Mouse (Mus musculus) liver (tissue): ENCODE measurements around the gene Fam241a.

ENCODE experiments used
- DNase-seq: peaks from one replicate; pipeline ENCODE4 v3.0.0-alpha.2; 2020; ENCODE audit warnings: mixed read lengths

Fam241a gene

DNA sequence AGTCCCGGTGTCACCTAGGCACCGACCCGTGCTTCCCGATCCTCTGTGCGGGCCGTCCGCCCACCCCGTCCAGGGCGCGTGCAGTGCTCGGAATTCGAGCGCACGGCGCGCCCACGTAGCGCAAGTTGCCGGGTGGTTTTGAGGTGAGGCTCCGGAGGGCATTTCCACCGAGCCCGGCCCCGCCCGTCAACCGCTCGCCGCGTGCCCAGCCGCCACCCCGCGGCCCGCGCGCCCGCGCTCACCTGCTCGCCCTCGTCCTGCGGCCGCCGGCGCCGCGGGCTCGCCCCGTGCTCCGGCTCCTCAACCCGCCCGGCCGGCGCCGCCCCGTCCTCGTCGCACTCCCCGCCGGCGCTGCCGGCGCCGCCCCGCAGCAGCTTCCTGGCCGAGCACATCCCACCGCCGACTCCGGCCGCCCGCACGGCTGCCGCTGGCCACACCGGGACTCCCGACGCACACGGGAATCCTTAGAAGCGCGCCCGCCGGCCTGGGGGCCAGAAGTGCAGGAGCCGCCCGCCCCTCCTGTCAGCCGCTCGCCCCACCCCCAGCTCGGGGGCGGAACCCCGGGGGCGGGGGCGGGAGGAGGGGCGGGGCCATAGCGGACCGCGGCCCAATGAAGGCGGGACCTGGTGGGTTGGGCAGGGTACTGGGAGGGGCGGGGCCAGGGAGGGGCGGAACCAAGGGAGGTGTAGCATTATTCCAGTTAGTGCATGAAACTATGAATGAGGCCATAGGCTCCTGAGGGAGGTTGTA is at the start of gene Fam241a:
Fam241a (minus strand) TSS at position 533 of the 750 bp plus-strand sequence.
- peak; percentile 98 for DNase-seq

DNA sequence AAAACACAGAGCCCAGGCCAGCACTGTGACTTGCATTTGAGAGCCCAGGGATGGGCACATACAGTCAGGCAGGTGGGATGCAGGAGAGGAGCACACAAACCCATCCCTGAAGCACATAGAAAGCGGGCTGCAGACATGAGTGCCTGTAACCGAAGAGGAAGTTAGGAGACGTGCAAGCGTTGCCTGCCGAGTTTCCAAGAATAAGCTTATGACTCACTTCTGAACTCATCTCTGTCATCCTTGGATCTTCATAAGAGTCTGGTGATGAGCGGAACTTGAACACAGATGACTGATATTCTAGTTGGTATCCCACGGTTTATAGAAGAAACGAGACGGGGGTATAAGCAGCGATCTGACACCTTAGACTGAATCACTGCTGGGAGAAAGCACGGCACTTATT is 36.3 kb upstream of the Fam241a start:
- DNase-seq: no peak

DNA sequence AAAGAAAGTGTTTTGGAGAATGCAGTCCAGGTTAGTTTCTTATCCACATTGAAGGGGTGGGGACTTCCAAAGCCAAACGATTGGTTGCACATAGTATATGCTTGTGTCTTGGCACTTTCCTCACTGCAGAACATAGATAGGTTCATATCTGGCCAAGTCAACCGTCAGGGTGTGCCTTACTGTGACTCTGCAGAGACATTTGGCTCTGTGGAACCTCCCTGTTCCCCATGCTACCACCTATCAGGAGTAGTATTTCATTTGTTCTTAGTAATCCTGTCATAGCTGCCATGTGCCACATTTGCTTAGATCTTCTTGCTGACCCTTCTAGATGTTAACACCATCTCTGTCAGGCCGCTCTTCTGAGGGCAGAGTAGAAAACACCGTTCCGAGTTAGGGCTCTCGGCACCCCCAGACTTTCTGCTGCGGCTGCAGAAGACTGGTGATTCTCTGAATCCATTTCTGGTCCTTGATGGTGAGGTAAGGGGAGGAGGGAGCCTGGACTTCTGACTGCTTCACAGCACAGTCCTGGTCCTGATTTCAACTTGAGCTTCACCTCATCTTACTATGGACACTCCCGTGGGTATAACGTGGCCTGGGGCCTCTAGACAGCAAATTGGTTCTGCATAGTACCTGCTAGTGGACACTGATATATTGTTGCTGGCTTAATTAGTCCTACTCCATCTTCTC is 34.3 kb upstream of the Fam241a start:
- peak; percentile 84 for DNase-seq

DNA sequence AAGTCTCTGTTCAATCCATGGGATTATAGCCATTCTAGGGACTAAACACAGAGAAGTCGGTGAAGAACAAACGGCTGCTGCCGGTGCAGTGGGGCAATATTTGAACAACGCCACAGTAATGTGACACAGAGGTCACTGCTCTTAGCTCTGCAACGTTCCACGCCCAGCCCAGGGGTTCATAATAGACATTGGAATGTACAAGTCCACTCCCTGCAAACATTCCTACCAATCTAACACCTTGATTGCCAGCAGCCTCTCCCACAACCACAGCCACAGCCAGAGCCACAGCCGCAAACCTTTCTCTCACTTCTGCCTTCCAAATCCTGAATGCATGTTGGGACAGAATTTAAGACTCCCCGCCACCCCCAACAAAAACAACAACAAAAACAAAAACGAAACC is 33.8 kb upstream of the Fam241a start:
- peak; percentile 74 for DNase-seq

DNA sequence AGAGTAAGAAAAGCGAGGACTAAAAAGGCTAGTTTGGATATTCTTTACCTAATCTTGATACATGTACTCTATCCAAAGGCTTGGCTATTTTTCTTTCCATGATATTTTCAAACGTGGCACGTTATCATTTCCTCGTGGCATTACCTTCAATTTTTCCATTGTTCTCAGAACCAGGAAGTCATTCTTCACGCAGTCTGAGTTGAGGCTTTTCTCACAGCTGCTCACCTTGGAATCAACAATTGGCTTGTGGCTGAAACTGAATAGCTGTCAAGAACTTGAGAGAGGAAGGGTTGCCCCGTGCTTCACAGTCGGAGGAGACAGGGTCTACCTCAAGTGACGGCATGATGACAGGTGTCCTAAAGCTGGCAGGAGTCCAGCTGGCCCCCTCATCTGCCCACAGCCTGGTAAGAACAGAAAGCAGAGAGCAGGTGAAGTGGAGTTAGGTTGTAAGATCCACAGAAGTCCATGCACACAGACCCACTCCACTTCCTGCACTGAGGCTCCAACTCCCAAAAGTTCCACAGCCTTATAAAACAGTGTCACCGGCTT is 30.6 kb upstream of the Fam241a start:
- no peak for DNase-seq

DNA sequence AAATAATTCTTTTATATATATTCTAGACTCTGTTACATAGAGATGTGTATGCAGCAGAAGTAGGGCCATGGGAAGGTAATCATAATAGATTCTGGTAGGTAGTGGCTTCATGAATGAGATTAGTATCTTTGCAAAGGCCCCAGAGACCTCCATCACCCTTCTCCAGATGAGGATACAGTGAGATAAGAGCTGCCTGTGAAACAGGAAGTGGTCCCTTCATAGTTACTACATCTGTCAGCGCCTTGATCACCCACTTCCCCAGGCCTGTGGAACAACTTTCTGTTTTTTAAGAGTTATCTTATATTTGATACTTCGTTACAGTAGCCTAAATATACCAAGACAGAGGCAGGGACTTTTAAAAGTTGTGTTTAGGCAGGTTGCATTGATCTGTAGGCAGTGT is 28.3 kb upstream of the Fam241a start:
- DNase-seq: no peak

DNA sequence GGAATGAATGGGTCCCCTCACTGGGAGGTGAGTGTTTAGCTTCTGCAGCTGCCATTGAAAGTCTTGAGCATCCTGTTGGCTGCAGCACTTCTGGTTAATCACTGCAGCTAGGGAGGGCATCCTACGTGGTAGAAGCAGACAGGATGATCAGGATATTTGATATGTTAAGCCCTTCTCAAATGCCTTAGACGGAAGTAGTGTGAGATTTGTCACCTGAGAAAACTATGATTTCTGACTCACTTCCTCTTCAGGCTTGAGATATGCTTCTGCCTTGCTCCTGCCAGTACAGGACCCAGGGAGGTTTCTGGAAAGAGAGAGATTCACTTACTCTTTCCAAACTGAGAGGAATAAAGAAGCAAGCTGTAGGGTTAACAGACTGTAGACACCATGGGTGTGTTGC is 27.1 kb upstream of the Fam241a start:
- no peak for DNase-seq

DNA sequence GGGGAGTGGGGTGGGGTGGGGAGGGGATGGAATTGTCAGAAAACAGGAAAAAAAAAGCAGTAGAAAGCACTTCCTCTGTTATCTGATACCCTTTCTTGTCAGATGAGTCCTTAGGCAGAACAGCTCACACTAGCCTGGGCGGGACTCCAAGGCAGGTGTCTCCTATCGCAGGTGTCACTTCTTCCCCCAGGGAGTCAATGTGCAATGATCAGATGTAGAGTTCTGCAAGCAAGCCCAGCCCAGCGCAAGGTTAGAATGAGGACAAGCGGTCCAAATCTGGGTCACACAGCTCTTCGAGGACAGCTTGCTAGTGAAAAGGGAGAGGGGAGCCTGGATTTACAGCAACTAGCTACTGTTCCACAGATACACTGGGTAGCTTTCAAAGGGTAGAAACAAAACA is 26.0 kb upstream of the Fam241a start:
- no peak for DNase-seq

DNA sequence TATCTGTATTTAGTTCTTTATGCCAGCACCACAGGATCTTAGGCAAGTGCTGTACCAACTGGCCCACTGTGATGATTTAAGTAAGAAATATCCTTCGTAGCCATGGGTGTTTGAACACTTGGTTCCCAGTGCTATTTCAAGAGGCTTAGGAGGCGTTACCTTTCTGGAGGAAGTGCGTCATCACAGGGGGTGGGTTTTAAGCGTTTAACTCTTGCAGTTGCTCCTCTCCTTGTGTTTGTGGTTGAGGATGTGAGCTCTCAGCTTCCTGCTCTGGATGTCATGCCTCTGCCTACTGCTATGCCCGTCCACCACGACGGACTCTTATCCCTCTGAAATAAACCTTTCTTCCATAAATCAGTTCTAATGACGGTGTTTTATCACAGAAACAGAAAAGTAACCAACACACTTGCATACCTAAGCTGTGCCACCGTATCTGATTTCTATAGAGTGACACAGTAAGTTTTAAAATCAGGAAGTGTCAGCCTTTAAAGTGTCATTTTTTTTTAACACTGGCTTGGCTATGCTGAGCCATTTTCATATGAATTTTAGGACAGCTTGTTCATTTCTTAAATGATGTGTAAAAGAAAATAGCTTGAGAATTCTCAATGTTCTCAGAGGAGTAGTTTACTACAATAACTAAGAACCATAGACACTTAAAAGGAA is 22.0 kb upstream of the Fam241a start:
- DNase-seq: no peak

DNA sequence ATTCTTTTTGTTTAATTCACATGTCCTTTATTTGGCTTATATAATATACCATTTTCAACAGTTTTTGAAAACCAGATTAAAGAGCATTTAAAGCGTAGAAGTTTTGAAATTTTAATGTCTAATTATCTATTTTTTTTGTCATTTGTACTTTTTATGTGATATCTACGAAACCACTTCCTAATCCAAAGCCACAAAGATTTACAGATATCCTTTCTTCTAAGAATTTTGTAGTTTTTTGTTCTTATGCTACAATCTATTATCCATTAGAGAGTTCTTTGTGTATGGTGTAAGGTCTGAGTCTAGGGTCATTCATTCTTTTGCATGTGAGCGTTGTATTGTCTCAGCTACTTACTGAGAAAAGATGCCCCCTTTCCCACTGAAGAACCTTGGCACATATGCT is 21.4 kb upstream of the Fam241a start:
- DNase-seq: no peak

DNA sequence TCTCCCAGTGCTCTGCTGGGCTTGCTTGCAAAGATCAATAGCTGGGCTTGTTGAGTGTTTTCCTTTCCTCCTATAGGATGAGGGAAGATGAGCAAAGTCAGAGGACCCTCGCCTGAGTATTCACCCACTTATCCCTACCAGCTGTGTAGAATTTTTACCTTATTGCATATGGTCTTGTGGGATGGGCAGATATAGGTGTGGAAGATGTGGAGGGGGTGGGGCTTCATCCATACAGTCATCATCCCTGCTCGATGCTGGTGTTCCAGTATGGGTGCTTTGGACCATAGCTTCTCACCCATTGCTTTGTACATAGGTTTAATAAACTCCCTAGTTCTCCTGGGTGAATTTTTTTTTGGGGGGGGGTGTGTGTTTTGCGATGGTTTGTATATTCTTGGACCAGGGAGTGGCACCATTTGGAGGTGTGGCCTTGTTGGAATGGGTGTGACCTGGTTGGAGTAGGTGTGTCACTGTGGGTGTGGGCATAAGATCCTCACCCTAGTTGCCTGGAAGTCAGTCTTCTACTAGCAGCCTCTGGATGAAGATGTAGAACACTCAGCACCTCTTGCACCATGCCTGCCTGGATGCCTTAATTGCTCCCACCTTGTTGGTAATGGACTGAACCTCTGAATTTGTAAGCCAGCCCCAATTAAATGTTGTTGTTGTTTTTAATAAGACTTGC is 19.7 kb upstream of the Fam241a start:
- no peak for DNase-seq

DNA sequence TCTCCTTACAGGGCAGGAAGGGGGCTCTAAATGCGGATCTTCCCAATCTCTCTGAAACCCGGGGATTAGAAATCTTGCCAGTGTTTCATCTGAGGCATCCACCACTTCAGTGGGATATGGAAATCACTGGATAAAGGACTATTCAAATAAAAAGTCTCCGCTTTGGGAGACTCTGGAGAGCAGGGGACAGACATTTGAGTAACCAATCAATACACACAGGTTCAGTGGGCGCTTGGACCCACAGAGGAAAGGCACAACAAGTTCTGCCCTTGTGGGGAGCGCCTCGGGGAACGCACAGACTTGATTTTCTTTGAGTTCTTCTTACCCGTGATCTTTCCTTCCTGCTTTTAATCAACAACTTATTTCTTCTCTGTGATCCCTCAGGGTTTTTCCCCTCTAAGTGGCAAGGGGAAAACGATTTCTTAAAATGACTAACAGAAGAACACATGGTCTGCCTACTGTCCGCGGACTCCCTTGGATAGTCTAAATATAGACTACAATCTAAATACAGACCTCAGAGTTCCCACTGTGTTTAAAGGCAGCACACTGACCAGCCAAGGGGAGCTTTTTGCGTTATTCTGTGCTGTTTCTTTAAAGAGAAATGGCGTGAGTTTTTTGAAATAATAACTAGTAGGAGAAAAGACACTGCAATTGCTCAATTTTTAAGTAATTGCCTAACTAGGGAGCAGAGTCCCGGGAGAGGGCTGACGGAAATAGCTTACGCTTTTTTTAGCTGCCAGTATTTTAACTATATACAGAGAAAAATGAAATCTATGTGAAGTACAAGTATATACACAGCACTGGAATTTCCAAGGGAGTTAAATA is 18.0 kb upstream of the Fam241a start:
- DNase-seq: no peak

DNA sequence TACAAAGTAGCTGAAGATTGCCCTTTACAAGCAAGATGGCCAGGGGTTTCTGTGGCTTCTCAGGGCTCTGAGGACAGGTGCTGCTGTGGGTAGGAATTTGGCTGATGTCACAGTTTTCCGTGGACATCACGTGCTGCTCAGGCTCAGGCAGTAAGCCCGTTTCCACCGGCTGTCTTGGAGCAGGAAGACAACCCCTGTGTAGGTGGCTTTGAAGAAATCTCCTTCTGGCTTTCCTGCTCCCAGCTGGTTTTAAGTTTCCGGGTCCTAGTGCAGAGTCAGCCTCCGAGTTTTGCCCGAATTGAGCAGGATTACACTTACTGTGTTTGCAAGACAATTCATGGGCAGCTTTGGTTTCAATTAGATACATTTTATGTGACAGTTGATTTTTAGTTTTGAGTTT is 13.8 kb upstream of the Fam241a start:
- DNase-seq: no peak

DNA sequence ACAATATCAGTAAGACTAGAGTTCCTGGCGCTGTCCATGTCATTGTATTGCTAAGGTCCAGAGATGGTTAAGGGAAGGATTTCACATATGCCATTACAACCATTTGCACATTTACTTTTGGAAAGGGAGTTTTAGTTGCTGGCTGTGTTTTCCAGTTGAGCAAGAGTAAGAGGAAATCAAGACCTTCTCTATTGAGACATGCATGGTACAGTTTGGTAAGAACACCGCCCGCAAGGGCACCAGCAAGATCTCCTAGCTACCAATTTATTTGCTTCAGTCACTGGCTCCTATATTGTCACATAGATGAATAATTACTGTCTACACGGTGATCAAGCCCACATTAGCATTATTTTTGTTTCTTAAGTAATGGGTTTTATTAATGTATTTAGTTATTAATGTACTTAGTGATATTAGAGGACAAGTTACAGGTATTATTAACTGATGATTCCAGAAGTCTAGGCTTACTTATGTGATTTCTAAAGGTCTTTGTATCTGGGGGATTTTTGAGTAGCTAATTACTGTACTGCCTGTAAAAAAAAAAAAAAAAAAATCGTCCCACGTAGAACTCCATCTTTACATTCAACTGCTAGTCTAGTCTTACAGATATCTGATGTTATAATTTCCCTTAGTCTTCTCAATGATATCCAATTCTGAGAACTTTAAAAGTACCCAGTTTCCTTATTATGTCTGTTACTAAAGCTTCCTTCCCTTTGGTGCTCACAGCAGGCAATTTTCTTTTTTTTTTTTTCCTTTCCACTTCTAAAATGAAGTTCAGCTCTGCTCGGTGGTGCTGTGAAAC is 944 bp downstream of the Fam241a start:
- peak; percentile 42 for DNase-seq

DNA sequence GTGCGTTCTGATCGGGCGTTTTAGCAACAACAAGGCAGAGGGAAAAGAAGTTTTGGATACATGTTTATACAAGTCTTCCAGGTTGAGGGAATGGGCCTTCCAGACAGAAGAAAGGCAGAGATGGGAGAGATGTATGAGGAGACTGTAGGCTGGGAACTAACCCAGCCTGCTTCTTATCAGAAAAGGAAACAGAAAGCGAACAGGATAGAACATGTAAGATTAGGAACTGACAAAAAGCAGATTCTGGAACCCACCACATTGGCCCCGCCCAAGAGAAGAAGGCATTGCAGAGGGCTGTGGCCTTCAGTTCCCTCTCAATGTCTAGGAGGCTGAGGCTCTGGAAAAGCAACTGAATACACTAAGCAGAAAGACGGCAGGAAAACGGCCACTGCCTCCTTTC is 2.2 kb downstream of the Fam241a start:
- DNase-seq: peak; percentile 86

DNA sequence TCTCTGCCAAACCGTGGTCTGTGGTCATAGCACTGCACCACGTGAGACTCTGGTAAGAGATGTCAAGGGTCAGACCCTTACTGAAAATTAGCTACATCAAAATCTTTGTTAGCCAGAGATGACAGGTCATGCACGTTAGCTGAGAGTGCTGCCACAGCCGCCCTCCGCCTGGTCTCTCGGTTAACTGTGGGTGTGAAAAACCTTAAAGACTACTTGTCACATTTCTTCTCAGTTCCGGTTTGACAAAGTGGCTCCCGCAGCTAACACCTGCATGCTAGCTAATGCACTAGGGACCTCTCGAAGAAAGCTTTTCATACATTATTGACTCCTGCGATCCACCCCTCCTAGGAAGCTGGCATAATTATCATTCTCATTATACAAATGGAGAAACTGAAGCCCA is 4.2 kb downstream of the Fam241a start:
- DNase-seq: no peak

DNA sequence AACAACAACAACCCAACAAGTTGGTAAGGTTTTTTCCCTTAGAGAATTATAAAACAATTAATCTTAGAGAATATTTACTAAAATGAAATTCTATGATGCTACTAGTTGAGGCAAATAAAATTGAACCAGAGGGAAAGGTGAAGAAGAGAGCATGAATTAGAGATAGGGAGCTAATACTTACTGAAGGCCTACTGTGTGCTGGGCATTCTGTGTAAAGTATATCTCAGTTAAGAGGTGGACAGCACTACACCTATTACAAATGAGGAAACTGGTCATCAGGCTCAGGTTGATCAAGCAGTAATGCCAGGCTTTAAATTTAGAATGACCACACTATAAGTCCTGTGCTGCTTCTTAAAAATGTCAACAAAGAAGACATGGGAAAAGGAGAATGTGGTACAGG is 6.1 kb downstream of the Fam241a start:
- DNase-seq: no peak

DNA sequence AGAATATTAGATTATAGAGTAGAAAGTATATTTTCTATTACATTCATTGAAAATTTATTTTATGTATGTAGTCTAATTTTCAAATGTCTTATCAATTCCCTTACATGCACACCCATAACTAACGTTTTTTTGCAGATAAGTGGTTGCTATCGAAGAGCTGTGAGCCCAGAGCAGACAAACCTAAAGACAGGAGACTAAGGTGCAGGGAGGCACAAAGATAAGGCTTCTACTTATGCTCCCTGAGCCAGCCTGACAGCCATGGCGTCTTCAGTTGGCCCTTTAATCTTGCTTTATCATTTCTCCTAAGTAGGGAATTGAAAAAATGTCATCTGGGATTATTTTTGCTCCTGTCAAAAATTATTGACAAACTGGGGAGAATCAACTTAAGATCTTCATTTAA is 6.6 kb downstream of the Fam241a start:
- peak; percentile 78 for DNase-seq

DNA sequence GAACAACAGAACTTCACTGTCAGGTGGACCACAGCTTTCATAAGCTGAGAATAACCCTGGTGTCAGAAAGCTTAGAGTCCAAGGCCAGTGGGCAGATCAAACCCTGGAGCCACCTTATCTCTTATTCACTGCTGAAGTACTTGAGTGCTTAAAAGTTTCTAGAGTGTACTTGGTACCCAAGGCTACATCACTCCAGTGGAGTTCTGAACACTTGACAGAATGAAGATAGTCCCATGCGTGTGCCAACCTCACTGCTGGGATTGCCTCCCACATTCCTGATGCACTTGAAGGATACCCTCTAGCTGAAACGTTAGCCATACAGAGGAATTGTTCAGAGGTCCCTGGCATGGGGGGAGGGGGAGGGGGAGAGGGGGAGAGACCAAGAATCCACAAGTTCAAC is 14.4 kb downstream of the Fam241a start:
- DNase-seq: no peak

DNA sequence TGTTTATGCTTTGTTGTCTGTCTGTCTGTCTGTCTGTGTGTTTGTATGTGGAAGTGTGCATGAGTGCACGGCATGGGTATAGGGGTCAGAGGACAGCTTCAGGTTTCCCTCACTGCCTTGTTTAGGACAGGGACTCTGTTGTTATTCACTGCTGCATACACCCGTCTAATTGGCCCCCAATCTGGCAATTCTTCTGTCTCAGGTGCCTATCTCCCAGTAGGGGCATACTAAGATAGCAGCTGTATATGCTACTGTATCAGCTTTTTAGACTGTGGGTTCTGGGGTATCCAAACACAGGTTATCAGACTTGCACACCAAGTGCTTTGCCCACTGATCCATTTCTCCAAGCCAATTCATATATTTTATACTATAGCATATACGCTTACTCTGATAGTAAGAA is 16.2 kb downstream of the Fam241a start:
- no peak for DNase-seq

DNA sequence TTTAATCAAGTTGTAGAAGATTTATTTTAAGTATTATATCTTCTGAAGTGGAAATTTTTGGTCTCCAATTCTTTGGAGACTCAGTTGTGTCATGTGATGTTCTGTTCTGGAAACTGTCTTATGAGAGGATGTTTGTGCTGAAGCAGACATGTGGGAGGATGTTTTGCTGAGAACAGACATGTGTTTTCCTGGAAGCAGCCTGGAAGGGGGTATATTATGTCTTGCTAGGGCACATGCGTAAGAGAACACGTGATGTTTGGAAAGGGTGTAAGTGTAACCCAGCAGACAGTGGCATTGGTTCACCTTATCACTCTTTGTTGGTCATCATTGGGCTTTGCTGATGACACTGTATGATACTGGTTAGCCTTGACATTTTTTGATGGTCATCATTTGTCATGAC is 20.6 kb downstream of the Fam241a start:
- DNase-seq: no peak
